Mouse (Mus musculus) forebrain, embryonic 10.5 days (tissue): ENCODE results near the gene Frmd5. TPM values are rescaled to one million over a fixed set of nuclear protein-coding genes. Genes with fewer than 3 reads are reported as not detected.

ENCODE experiments used
- DNase-seq: peaks from one replicate; pipeline ENCODE4 v3.0.0-alpha.2; 2017; ENCODE audit warnings: low spot score; ENCODE audit errors: extremely low spot score
- H3K27ac ChIP-seq: fragments of 300-500 bp; sonication (generic); 2 replicates; pipeline ENCODE4 v1.5.1; 2016; ENCODE audit warnings: mild to moderate bottlenecking
- H3K27me3 ChIP-seq: fragments of 300-500 bp; sonication (generic); 2 replicates; pipeline ENCODE4 v1.6.1; 2016; ENCODE audit warnings: mild to moderate bottlenecking; ENCODE audit not compliant: poor library complexity, severe bottlenecking
- H3K36me3 ChIP-seq: fragments of 300-500 bp; sonication (generic); replicated peaks from 2 replicates; pipeline ENCODE4 v1.6.1; 2016; ENCODE audit warnings: mild to moderate bottlenecking, moderate library complexity
- H3K4me1 ChIP-seq: fragments of 300-500 bp; sonication (generic); 2 replicates; pipeline ENCODE4 v1.6.1; 2016
- H3K4me3 ChIP-seq: fragments of 300-500 bp; sonication (generic); 2 replicates; pipeline ENCODE4 v1.5.1; 2016; ENCODE audit warnings: mild to moderate bottlenecking, moderate library complexity
- H3K9me3 ChIP-seq: fragments of 300-500 bp; sonication (generic); 2 replicates; pipeline ENCODE4 v1.6.1; 2016; ENCODE audit warnings: mild to moderate bottlenecking, moderate library complexity
- WGBS: fragments of 180-500 bp; shearing (Covaris S2); methylation state at CpG from one replicate; pipeline ENCODE4 v1.1.7; 2016; 5-methylcytosine and 5-hydroxymethylcytosine counted together
- polyA plus RNA-seq: library from polyadenylated mRNA; unstranded; fragments of >200 nt; fragmentation: Nextera tagmentation; extraction: Ambion mirVana; gene quantifications from 2 replicates; pipeline ENCODE4 v1.2.1, GENCODE M21; 2016

Frmd5 gene
- polyA plus RNA-seq, 1 experiment from 2014 or later, result 13.9 TPM

GRCm38 (mm10) chr2:121711748-121712384, 95.0 kb downstream of the Frmd5 start:
- Histone ChIP-seq H3K27me3 (no peaks in the 10 kb centered on the region), H3K27ac (no peak overlapping the region), H3K9me3 (no peaks in the 10 kb centered on the region; the same call in 1 of the 2 replicates), H3K4me1 (peaks cover 9% of the 10 kb centered on the region), H3K36me3 (no peaks in the 10 kb centered on the region), H3K4me3 (no peak overlapping the region)
- 31% methylated on average over 9 of the region's 9 CpGs for WGBS
- no peak for DNase-seq

DNA sequence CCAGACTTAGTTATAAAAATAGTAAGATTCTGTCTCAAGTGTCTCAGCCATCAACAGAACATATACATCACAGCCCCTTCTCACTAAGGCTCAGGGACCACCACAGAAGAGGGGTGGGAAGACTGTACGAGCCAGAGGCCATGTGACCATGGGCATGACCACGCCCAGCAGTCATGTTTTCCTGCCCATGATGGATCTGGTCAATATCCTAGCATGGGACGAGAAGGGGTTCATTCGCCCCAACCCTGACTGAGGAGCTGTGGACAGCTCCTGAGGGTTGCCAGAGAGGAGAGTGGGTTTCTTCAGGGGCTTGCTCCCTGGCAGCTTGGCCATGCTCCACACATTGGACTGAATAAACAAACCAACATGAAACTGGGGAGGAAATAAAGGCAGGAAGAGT, 97.8 kb downstream of the Frmd5 start:
- H3K4me3 ChIP-seq, result no peak overlapping the region
- no peak overlapping the region for H3K27ac ChIP-seq
- H3K9me3 ChIP-seq, result no peaks in the 10 kb centered on the region
- WGBS, result 86% methylated on average over 4 of the region's 4 CpGs
- H3K36me3 ChIP-seq, result no peaks in the 10 kb centered on the region
- H3K4me1 ChIP-seq, result peaks cover 14% of the 10 kb centered on the region
- no peak for DNase-seq
- H3K27me3 ChIP-seq, result no peaks in the 10 kb centered on the region

- no peaks in the 10 kb centered on the region for H3K36me3 ChIP-seq
- H3K27me3 ChIP-seq, result no peaks in the 10 kb centered on the region
- no peaks in the 10 kb centered on the region for H3K9me3 ChIP-seq
- no peak overlapping the region for H3K27ac ChIP-seq
- H3K4me1 ChIP-seq, result peaks cover 14% of the 10 kb centered on the region
- WGBS, result 85% methylated on average over 5 of the region's 5 CpGs
- no peak overlapping the region for H3K4me3 ChIP-seq
- no peak for DNase-seq
Measured at GRCm38 (mm10) chr2:121707461-121707860, 99.4 kb downstream of the Frmd5 start.

DNA sequence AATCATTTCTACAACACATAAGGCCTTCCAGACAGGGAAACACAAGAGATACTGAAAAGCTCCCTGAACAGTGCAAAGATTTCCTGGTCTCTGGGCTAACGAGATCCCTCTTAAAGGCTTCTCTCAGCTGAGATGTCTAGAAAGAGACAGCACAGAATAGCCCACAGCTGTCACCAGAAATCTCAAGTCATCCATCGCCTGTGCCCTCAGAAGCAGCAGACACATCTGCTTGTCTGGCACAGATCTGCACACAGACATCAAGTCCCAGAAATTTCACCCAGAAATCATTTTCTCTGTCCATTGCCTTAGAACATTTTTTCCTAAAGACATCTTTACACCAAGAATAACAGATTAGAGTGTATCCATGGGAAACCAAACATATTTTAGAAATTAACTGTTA, 101.1 kb downstream of the Frmd5 start:
- Histone ChIP-seq H3K27me3 (no peaks in the 10 kb centered on the region), H3K27ac (no peak overlapping the region), H3K9me3 (no peaks in the 10 kb centered on the region), H3K4me1 (peaks cover 12% of the 10 kb centered on the region), H3K4me3 (no peak overlapping the region), H3K36me3 (no peaks in the 10 kb centered on the region)
- DNase-seq, result no peak
- WGBS, result 66% methylated on average over 2 of the region's 2 CpGs

DNA sequence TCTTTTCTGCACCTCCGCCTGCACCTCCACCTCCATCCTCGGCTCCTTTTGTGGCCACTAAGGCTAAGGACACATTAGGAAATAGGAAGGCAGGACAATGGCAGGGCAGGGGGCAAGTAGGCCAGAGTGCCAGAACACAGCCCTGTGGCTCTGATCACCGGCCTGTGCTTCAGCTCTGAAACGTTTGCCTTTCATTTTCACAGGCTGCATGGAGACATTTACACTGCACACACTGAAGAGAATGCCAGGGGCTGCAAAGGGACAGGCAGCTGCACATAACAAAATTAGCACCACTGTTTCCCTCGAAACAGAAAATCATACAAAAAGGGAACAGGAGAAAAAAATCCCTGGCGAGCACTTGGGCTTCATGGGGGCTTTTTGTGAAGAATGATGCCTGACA, 107.6 kb downstream of the Frmd5 start:
- Histone ChIP-seq H3K36me3 (no peaks in the 10 kb centered on the region), H3K9me3 (no peaks in the 10 kb centered on the region), H3K4me1 (peaks cover 28% of the 10 kb centered on the region), H3K4me3 (no peak overlapping the region), H3K27ac (peak overlapping the region; percentile 73; the same call in 1 of the 2 replicates), H3K27me3 (no peaks in the 10 kb centered on the region)
- 24% methylated on average over 6 of the region's 6 CpGs for WGBS
- DNase-seq, result no peak

DNA sequence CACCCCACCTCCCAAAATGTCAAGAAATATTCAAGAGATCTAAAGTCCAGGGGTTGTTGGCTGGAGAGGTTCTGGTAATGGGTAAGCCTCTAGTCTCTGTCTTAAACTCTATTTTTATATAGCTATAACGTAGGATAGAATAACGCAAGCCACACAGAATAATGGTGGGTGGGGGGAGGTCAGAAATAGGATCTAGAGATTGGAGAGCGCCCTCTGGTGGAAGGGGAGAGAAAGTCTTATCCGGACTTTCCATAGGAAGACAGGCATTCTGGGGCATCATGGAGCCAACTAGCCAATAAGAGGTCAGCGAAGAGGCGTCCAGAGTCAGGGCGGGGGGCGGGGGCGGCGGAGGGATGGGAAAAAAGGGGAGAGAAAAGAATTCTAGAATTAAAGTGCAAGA, 111.5 kb downstream of the Frmd5 start:
- WGBS, result 79% methylated on average over 10 of the region's 10 CpGs
- no peak for DNase-seq
- Histone ChIP-seq H3K27me3 (no peaks in the 10 kb centered on the region), H3K4me3 (no peak overlapping the region), H3K4me1 (peaks cover 18% of the 10 kb centered on the region), H3K27ac (no peak overlapping the region), H3K36me3 (no peaks in the 10 kb centered on the region), H3K9me3 (no peaks in the 10 kb centered on the region)

DNA sequence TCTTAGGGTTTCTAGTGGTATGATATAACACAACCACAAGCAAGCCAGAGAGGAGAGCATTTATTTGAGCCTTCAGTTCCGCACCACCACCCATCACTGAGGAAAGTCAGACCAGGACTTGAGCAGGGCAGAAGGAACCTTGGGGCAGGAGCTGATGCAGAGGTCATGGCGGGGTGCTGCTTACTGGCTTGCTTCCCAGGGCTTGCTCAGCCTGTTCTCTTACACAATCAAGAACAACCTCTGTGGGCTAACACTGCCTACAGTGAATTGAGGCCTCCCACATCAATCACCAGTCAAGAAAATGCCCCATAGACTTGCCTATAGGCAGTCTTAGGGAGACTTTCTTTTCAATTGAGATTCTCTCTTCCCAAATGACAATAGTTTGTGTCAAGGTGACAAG, 118.8 kb downstream of the Frmd5 start:
- DNase-seq, result no peak
- H3K27me3 ChIP-seq, result no peaks in the 10 kb centered on the region
- no peak overlapping the region for H3K27ac ChIP-seq
- no peak overlapping the region for H3K4me3 ChIP-seq
- H3K4me1 ChIP-seq, result peaks cover 12% of the 10 kb centered on the region
- no peaks in the 10 kb centered on the region for H3K36me3 ChIP-seq
- no peaks in the 10 kb centered on the region for H3K9me3 ChIP-seq
- 94% methylated on average over 2 of the region's 2 CpGs for WGBS

DNA sequence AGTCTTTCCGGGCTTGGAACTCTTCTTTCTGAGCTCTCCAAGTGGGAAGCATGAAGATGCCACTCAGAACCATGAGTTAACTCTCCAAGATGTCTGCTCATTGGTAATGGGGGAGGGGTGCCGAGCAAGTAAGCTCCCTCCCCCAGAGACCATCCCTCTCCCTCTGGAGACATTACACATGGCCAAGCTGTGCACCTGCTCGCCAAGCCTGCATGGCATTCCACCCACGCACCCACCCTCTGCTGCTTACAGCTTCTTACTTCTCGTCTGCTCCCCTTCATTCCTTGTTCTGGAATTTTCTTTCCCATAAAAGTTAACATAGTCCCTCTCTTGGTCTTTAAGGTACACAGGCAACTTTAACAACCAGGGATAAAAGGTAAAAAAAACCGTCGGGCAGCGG, 123.3 kb downstream of the Frmd5 start:
- Histone ChIP-seq H3K4me3 (no peak overlapping the region), H3K9me3 (no peaks in the 10 kb centered on the region), H3K4me1 (peaks cover 10% of the 10 kb centered on the region), H3K36me3 (no peaks in the 10 kb centered on the region), H3K27ac (no peak overlapping the region), H3K27me3 (no peaks in the 10 kb centered on the region)
- no peak for DNase-seq
- 93% methylated on average over 8 of the region's 8 CpGs for WGBS

- no peak overlapping the region for H3K4me3 ChIP-seq
- H3K9me3 ChIP-seq, result no peaks in the 10 kb centered on the region
- no peak overlapping the region for H3K27ac ChIP-seq
- no peaks in the 10 kb centered on the region for H3K36me3 ChIP-seq
- peaks cover 7% of the 10 kb centered on the region; the same call in 1 of the 2 replicates for H3K4me1 ChIP-seq
- DNase-seq, result no peak
- no peaks in the 10 kb centered on the region for H3K27me3 ChIP-seq
- 87% methylated on average over 3 of the region's 3 CpGs for WGBS
Measured at GRCm38 (mm10) chr2:121682361-121682760, 124.5 kb downstream of the Frmd5 start.

DNA sequence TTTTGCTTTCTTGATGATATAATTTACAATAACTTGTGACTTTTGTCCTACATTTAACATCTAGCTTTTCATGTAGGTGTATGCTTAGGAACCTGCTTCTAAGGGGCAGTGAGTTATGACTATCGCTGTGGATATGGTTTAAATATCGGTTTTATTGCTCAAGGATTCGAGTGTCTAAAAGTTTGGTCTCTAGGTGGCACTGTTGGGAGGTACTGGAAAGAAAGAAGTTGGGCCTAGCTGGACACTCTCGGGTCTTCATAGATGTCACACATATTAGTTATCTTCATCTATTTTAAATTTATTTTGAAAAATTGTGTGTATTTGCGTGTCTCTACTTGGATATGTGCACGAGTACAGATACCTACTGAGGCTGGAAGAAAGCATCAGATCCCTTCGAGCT, 127.2 kb downstream of the Frmd5 start:
- Histone ChIP-seq H3K27ac (no peak overlapping the region), H3K4me3 (no peak overlapping the region), H3K36me3 (no peaks in the 10 kb centered on the region), H3K9me3 (no peaks in the 10 kb centered on the region), H3K4me1 (peaks cover 14% of the 10 kb centered on the region), H3K27me3 (no peaks in the 10 kb centered on the region)
- WGBS, result 84% methylated on average over 7 of the region's 7 CpGs
- no peak for DNase-seq

DNA sequence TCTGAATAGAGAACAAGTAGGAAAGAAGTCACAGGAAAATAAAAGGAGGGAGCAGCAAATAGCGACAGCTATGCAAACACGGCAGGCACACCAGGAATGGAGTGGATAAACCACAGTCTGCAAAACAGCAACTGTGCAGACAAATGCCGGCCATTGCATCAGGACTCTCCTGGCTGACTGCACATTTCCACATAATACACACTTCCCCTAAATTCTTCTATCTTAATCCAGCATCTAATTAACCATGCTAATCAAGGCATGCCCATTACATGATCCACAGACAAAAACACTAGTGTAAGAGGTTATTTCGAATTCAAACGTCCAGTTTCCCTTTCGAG, 129.3 kb downstream of the Frmd5 start:
- H3K4me1 ChIP-seq, result peaks cover 14% of the 10 kb centered on the region
- no peaks in the 10 kb centered on the region for H3K9me3 ChIP-seq
- H3K36me3 ChIP-seq, result no peaks in the 10 kb centered on the region
- no peak overlapping the region for H3K4me3 ChIP-seq
- 79% methylated on average over 6 of the region's 6 CpGs for WGBS
- H3K27me3 ChIP-seq, result no peaks in the 10 kb centered on the region
- DNase-seq, result no peak
- no peak overlapping the region for H3K27ac ChIP-seq

DNA sequence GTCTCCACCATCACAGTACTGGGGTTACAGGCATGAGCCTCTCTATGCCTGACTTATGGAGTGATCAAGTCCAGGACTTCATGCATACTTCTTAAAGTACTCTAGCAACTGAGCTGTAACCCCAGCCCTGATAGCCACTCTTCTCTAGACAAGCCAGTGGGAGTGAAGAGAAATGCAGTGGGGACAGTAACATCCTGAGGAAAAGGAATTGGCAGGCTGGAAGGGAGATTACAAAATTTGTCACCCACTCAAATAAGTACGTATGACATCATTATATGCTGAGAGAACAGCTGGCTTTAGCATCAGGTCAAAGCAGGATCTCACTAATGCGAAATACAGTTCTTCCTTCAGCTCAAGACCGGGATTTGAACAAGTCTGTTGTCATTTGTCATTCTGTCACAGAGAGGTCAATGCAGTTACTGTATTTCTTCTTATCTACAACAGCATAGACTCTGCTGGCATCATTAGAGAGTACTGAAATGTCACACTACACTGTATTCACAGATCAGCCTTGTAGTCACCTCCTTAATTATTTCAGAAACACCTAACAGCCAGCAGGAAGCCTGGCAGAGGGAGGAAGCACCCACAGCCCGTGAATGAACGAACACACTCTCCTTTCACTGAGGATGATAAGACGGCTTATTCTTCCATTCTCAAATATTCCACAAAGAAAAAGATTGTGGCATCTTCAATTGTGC, 129.8 kb downstream of the Frmd5 start:
- Histone ChIP-seq H3K27me3 (no peaks in the 10 kb centered on the region), H3K27ac (no peak overlapping the region), H3K36me3 (no peaks in the 10 kb centered on the region), H3K4me3 (no peak overlapping the region), H3K9me3 (no peaks in the 10 kb centered on the region), H3K4me1 (peaks cover 14% of the 10 kb centered on the region)
- no peak for DNase-seq
- 86% methylated on average over 6 of the region's 6 CpGs for WGBS

- Histone ChIP-seq H3K9me3 (no peaks in the 10 kb centered on the region), H3K27ac (no peak overlapping the region), H3K36me3 (no peaks in the 10 kb centered on the region), H3K4me3 (no peak overlapping the region), H3K4me1 (peaks cover 14% of the 10 kb centered on the region), H3K27me3 (no peaks in the 10 kb centered on the region)
- DNase-seq, result no peak
- 93% methylated on average over 5 of the region's 5 CpGs for WGBS
Measured at GRCm38 (mm10) chr2:121675895-121676294, 131.0 kb downstream of the Frmd5 start.
